Mouse (Mus musculus) heart, adult 11 months (tissue): ENCODE measurements around the gene Arfgap3.
A peak's percentile ranks its signal among the peaks of the same experiment; 100 is the strongest.
"Not testable (repeated sequence)": the region's sequence is repeated elsewhere in the genome, so short reads cannot be mapped to it uniquely, and the experiment has no call there.

Experiments
- DNase-seq: peaks from one replicate; pipeline ENCODE4 v3.0.0; 2022

Arfgap3 gene

DNA sequence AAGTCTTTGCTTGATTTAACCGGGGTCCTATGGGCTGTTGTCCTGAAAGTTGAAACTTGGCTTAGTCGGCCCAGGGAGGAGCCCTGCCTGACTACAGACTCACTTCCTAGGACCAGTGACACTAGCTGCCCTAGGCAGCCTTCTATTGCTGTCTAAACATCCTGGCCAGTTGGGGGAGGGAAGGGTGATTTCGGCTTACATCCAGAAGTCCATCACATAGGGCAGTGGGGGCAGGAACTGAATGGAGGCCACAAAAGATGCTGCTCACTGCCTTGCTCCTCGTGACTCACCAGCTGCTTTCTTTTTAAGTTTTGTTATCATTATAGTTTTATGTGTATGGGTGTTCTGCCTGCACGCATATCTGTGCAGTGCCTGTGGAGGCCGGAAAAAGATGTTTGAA lies 56.9 kb downstream of the Arfgap3 start:
- DNase-seq = peak; percentile 98

GRCm38 (mm10) chr15:83292261-83293056 lies 57.6 kb downstream of the Arfgap3 start:
- DNase-seq = peak; percentile 96

DNA sequence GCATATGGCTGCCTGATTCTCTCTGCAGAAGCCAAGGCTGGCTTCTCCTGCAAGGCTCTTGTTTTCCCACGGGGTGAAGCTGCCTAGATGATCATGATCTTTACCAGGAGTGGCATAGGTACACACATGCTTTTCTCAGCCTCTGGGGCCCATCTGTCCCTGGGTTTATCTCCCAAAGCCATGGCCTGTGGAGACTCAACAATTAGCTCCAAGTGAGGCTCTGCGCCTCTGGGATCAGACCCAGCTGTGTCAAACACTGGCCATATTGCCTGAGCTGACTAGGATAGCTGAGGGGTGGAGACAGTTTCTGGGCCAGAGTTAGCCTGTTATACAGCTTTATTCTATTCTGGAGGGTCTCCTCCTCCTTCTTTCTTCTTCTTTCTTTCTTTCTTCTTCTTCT lies 59.1 kb downstream of the Arfgap3 start:
- DNase-seq = no peak

DNA sequence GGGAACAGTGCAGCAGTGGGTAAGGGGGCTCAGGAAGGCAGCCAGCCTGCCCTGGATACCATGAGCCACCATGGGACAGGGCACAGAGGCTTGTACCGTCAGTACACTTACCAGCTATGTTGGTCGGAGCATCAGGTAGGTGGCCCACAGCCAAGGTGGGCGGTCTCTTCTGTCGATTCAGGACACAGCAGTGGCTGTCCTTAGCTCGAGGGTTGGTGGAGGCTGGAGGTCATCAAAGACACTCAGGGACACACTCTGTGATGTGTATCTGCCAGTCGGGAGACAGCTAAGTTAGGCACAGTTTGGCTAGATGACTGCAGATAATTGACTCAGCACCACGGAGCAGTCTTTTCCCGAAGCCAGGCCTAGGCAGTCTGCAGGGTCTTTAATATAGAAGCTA lies 65.2 kb downstream of the Arfgap3 start:
- no peak for DNase-seq

DNA sequence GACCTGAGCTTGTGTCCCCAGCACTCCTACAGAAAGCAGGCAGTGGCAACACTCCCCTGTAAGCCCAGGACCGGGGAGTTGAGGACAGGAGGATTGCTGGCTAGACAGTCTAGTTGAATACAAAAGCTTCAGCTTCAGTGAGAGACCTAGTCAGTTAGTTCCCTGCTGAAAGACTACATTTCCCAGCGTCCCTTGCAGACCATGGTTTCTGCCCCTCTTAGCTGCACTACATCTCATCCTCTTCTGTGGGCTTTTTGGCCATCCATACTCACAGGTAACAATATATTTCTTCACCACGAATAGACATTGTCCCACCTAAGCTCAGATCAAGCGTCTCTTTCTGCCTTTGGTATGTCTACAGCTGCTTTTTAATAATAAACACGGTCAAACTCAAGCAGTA lies 67.7 kb downstream of the Arfgap3 start:
- no peak for DNase-seq

DNA sequence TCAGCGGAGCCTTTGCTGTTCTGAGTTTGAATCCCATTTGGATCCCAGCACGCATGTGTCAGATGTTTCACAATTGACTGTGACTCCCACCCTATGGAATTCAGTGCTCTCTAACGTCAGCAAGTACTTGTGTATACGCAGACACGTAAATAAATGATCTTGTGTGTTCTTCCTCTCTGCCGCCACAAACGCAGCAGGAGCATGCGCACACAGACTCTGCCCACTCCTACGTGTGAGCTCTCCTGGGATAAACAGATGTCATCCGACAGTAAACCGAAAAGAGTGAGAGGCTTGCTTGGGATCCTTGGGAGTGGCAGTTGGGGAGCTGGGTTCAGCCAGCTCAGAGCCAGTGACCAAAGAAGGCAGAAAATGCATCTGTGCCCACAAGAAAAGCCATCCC lies 68.7 kb downstream of the Arfgap3 start:
- DNase-seq = no peak

DNA sequence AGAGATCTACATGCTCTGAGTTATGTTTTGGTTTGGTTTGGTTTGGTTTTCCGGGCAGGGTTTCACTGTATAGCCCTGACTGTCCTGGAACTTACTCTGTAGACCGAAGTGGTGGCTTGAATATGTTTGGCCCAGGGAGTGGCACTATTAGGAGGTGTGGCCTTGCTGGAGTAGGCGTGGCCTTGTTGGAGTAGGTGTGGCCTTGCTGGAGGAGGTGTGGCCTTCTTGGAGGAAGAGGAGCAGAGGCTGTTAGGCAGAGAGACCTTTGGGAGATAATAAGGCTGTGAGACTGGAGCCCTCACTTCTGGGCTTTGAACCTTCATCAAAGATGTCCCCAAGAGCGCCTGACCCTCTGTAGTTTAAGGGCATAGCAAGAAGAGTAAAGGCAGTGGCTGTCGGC lies 71.5 kb downstream of the Arfgap3 start:
- DNase-seq = no peak

DNA sequence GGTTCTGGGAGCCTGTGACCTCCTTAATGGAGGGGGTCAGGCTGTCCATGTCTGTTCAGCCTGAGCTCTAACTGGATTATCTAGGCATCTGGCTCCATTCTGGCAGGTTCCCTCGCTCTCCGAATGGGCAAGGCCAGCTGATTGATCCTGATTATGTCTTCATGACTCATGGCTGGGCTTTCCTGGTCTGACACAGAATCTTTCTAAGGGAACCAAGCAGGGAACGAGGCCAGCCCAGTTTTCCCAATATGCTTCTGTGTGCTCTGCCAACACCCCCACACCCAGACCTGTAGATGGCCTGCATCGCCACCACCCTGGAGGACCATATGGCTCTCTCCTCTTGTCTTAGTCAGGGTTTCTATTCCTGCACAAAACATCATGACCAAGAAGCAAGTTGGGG lies 72.6 kb downstream of the Arfgap3 start:
- DNase-seq = no peak

GRCm38 (mm10) chr15:83274237-83274636 lies 75.8 kb downstream of the Arfgap3 start:
- not testable (repeated sequence) for DNase-seq

DNA sequence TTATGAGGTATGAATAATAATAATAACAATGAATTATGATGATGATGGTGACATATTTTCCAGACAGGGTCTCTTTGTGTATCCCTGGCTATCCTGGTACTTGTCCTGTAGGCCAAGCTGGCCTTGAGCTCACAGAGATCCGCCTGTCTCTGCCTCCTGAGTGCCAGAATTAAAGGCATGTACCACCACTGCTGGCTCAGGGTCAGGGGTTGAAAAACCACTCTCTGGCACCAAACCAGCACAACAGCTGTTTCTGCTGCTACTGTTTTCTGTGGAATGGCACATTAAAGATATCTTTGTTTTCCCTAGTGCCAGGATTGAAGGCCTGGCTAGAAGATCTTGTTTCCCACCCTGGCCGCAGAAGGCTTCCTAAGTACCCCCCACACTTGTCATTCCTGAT lies 77.0 kb downstream of the Arfgap3 start:
- DNase-seq = no peak

DNA sequence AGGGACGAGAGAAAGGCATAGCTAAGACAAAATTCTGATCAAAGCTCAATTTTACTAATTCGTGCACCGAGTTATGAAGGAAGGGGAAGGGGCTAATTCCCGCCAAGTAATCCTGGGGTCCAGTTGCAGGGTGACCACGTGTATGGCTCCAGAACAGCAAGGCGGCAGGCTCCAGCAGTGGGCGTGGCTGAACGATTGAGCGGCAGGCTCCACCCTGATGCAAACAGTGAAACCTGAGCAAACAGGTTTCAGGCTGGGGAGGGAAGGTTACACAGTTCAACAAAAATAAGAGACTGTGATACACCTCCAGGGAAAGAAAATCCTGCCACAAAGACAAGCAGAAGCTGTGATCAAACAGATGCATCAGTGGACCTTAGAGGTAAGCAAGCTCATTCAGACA lies 78.8 kb downstream of the Arfgap3 start:
- DNase-seq = not testable (repeated sequence)

GRCm38 (mm10) chr15:83269985-83270384 lies 80.1 kb downstream of the Arfgap3 start:
- DNase-seq = not testable (repeated sequence)

DNA sequence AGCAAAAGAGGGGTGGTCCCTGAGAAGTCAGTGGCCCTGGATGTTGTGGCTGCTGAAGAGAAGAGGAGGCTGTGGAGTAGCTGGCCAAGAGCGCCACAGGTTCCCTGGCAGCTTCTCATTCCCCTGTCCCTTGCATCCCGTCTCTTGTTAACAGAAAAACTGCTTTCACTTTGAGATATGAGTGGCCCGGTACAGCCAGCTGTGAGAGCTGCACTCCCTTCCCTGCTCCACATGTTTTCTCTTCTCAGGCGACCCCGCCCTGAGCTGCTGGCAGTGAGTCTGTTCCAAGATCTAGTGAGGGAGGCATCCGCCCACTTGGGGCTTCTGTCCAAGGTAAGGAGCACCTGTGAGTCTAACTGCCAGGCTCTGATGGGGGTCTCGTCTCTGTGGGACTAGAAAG lies 81.6 kb downstream of the Arfgap3 start:
- DNase-seq = peak; percentile 98

- peak; percentile 88 for DNase-seq
Measured at GRCm38 (mm10) chr15:83265269-83265668, 84.8 kb downstream of the Arfgap3 start.

DNA sequence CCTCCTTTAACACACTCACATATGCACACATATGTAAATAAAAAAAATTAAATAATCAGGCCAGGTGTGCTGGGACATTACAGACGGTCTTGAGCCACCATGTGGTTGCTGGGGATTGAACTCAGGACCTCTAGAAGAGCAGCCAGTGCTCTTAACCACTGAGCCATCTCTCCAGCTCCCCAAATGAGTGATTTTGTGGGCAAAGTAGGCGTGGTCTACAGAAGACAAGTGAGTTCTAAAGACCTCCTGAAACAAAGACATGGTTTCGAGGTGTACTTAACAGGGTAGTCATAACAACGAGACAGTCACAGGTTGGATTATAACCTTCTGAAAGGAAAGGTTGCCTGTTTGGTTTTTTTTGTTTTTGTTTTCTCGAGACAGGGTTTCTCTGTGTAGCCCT lies 86.6 kb downstream of the Arfgap3 start:
- DNase-seq = no peak

DNA sequence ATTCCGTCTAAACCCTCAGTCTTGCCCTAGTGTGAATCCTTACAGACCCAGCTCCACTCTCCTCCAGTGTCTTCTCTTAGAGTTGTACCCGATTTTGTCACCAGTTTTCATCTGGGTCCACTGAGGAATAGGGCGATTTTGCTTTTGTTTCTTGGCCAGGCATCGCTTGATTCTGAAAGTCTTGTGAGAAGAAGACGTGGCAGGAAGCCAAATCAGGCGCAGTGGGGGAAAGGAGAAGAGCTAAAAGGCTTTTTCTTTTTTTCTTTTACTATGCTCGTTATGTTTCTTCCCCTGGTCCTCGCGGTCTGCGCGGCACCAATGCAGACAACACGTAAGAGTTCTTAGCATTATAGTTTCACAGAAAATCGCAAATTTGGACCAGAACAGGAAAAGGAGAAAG lies 92.1 kb downstream of the Arfgap3 start:
- DNase-seq = no peak

DNA sequence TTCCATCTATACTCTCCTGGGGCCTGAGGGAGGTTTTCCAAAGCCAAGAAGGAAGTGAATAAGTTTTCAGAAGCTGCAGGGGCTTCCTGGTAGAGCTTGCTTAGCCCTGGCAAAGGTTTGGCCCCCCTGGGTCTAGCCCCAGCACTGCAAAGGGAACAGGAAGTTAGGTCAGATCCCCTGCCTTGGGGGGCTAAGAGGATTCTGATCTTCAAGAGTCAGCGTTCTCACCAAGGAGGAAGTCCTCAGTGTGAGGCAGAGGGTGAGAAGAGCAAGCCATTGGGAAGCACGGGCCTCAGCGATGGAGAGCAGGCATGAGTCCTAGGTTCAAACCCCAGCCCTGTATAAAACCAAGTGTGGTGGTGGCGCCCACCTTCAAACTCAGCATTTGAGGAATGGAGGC lies 93.6 kb downstream of the Arfgap3 start:
- peak; percentile 91 for DNase-seq

DNA sequence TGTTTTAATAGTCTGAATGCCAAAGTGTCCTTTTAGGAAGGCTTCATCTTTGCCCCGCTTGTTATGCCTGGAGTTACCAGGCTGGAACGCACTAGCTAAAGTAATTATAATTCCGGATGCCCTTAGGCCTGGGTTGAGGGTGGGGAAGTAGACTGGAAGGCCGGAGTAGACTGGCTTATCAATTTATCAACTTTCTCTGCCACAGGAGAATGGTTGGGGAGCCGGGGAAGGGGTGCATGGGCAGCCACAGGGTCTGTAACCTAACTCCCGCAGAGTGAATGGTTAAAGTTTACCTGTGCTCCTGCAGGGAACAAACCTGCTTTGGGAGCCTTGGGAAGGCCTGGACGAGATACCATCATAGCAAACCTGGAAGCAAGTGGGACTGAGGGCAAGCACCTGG lies 94.1 kb downstream of the Arfgap3 start:
- no peak for DNase-seq

DNA sequence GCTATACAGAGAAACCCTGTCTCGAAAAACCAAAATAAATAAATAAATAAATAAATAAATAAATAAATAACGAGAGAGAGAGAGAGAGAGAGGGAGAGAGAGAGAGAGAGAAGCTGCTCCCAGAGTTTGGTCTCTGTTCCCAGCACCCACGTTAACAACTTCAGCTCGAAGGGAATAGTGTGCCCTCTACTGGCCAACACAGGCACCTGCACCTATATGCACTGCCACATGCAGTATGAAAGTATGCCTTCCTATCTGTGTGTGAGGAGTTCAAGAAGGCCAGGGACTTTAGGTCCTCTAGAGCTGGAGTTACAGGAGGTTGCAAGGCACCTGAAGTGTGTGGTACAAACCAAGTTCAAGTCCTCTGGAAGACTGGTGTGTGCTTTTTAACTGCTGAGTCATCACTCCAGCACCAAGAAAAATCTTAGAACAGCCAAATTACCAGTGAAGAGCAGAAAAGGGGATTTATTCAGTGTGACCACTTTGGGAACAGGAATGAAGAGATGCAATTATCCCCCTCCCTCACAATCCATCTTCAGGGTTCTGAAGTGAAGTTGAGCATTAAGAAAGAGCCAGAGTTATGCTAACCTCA lies 94.8 kb downstream of the Arfgap3 start:
- DNase-seq = no peak

DNA sequence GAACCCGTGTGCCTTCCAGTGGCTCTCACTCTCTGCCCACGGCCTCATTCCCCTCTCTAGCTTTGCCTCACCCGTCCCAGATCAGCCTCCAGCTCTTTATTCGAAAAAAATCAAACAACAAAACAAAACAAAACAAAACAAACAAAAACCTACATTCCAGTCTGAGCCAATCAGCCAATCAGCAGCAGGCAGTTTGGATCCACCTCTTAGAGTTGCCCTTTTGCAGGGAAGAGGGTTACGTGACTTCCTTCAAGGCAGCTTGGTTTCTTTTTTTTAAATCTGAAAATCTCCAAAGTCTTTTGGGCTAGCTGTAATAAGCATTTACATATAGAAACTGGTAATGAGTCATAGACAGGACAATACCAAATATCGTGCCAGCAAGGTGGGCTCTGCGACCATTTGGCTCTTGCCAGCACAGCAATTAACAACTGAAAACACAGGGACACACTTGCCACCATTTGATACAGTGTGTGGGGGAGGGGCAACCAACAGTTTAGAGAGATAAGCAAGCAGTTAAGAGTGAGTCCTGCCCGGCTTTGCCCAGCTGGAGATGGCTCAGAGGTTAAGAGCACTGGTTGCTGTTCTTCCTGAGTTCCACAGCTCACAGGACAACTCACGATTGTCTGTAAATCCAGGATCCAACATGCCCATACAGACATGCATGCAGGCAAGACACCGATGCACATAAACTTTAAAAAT lies 95.5 kb downstream of the Arfgap3 start:
- peak; percentile 83 for DNase-seq

GRCm38 (mm10) chr15:83252060-83252459 lies 98.0 kb downstream of the Arfgap3 start:
- DNase-seq = peak; percentile 98

- peak; percentile 99 for DNase-seq
Measured at GRCm38 (mm10) chr15:83251176-83252004, 98.7 kb downstream of the Arfgap3 start, which contains the start of gene A4galt. TSS of gene A4galt (minus strand) at chr15:83251774.

DNA sequence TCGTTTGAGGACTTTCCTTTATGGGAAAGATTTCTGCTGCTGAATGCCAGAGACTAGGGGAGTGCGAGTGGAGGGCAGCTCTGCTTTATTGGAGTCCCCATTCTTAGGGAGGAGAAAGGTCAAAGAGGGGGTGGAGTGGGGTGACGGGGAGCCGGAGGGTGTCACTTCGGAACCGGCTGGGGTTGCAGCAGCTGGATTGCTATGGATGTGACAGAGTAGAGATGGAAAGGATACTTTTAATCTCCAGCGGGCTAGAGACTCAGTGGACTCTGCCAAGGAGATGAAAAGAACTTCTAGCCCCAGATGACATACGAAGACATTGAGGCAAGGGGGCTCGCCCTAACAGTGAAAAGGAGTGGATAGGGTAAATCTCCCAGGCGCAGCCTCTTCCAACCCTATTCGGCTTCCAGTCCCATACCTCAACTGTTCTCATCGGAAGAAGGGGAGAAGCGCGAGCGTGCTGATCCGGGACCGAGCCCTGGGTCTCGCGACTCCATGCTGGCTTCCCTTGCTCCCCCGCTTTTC lies 99.3 kb downstream of the Arfgap3 start:
- DNase-seq = peak; percentile 95
